Mouse (Mus musculus) CH12.LX (cell line): ENCODE data around the gene Map2k4.

ENCODE experiments used
- BHLHE40 ChIP-seq: IDR thresholded peaks from 2 replicates; pipeline ENCODE4 v1.6.1; 2011; ENCODE audit warnings: mild to moderate bottlenecking, low read depth, low read length, improper control_type of control experiment
- POLR2A ChIP-seq: IDR thresholded peaks from 2 replicates; pipeline ENCODE4 v1.6.1; 2011; ENCODE audit warnings: low read depth, mild to moderate bottlenecking, improper control_type of control experiment, low read length

GRCm38 (mm10) chr11:65745707-65746333, 42.3 kb downstream of the Map2k4 start:
- TF ChIP-seq BHLHE40 (no peak), POLR2A (no peak)
